Mouse (Mus musculus): Measurements from ENCODE around the gene Tnr. TPM values are rescaled to one million over a fixed set of nuclear protein-coding genes. Genes with fewer than 3 reads are reported as not detected.
A peak's percentile ranks its signal among the peaks of the same experiment; 100 is the strongest.

Gene Tnr
- polyA plus RNA-seq, 1 experiment from 2014 or later, result not detected

DNA sequence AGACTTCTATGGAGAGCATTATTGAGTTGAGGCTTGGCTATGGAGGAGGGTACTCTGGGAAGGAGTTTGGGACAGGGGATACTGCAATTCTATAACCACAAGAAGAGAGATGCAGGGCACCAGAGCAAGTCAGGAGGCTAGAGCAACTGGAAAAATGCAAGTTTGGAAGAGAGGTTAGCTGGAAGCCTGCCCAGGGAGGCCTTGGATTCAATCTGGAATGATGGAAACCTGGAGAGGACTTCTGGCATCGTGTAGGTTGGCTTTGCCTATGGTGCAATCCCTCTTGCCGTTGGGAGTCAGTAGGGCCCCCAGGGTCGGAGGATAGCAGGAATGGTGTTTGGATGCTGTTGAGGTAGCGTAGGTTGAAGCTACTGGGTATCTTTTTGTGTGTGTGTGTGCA, 90.0 kb downstream of the Tnr start:
- no peak for ATAC-seq (ENCODE audit: insufficient read depth)
- Histone ChIP-seq H3K4me3 (ENCODE audit: low read depth, low read length) (no peak overlapping the region), H3K27ac (ENCODE audit: low read depth) (no peak overlapping the region), H3K4me1 (ENCODE audit: insufficient read depth) (no peaks in the 10 kb centered on the region), H3K4me2 (no peak overlapping the region), H3K36me3 (ENCODE audit: insufficient read depth) (no peaks in the 10 kb centered on the region), H3K9ac (no peak overlapping the region), H3K9me3 (ENCODE audit: low read depth, low read length) (no peaks in the 10 kb centered on the region), H3K27me3 (ENCODE audit: insufficient read depth, low read length) (no peaks in the 10 kb centered on the region)
- 82% methylated on average over 4 of the region's 4 CpGs for WGBS
- TF ChIP-seq CTCF (IDR thresholded peaks at IDR 0.05; ENCODE audit: low read depth), result no peak
- no peak for DNase-seq

DNA sequence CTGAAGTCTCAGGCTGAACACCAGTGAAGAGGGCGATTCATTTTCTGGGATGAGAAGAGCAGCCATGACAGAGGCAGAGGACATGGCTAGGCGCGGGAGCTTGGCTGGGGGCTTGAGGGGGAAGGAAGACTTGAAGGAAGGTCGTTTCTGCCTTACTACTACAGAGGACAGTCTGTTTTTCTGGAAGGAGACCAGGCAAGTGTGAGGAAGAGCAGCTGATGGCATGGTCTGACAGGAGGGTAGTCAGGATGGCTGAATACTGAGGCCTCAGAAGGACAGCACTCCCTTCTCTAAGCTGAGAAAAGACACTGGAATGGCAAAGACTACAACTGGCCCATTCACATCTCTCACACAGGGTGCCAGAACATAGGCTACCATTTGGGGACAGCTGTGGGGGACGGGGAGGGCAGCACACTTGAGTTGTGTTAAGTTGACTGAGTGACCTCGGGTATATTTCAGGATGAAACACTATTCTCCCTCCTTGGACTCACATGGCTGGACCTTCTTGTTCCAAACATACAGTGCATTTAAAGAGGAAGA, 90.6 kb downstream of the Tnr start:
- TF ChIP-seq CTCF (IDR thresholded peaks at IDR 0.05; ENCODE audit: low read depth), result no peak
- Histone ChIP-seq H3K36me3 (ENCODE audit: insufficient read depth) (no peaks in the 10 kb centered on the region), H3K4me2 (no peak overlapping the region), H3K4me3 (ENCODE audit: low read depth, low read length) (no peak overlapping the region), H3K27me3 (ENCODE audit: insufficient read depth, low read length) (no peaks in the 10 kb centered on the region), H3K27ac (ENCODE audit: low read depth) (no peak overlapping the region), H3K9ac (no peak overlapping the region), H3K4me1 (ENCODE audit: insufficient read depth) (no peaks in the 10 kb centered on the region), H3K9me3 (ENCODE audit: low read depth, low read length) (no peaks in the 10 kb centered on the region)
- ATAC-seq (ENCODE audit: insufficient read depth) (no peak), DNase-seq (no peak)
- WGBS, result 58% methylated on average over 6 of the region's 6 CpGs

DNA sequence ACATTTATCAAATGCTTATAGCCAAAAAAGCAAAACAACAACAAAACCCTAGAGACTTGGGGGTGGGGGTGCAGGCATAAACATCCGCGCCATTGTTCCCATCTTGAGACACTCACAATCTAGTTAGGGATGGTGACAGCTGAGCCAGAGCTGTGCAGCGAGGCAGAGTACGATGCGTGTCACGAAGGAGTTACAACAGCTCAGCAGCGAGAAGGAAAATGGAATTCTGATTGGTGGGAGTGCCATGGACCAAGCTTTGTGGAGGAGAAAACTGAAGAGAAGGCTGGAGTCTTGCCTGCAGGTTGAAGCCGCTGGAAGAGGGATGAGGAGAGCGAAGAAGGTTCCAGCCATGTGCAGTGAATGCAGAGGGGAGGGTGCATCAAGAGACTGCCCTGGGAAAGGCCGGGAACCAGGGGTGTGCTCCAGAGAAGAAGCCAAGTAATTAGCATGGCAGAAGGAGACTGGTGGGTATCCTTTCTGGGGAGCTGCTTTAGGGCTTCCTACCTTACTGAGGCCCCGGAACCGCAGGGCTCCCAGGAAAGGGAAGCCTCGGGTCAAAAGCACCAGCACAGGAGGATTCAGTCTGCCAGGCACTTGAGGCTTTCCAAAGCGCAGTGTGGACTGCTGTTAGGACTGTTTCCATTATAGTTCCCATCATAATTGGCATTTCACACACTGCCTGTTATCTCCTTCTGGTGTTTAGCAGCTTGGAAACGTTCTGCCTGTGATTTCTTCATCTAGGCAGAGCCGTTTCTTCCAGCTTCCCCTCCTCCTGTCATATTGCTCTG, 91.3 kb downstream of the Tnr start:
- Histone ChIP-seq H3K27me3 (ENCODE audit: insufficient read depth, low read length) (no peaks in the 10 kb centered on the region), H3K27ac (ENCODE audit: low read depth) (no peak overlapping the region), H3K4me2 (no peak overlapping the region), H3K9me3 (ENCODE audit: low read depth, low read length) (no peaks in the 10 kb centered on the region), H3K36me3 (ENCODE audit: insufficient read depth) (no peaks in the 10 kb centered on the region), H3K4me1 (ENCODE audit: insufficient read depth) (no peaks in the 10 kb centered on the region), H3K9ac (no peak overlapping the region), H3K4me3 (ENCODE audit: low read depth, low read length) (no peak overlapping the region)
- ATAC-seq (ENCODE audit: insufficient read depth) (no peak), DNase-seq (no peak)
- no peak for TF ChIP-seq CTCF (IDR thresholded peaks at IDR 0.05; ENCODE audit: low read depth)
- WGBS, result 59% methylated on average over 16 of the region's 16 CpGs

DNA sequence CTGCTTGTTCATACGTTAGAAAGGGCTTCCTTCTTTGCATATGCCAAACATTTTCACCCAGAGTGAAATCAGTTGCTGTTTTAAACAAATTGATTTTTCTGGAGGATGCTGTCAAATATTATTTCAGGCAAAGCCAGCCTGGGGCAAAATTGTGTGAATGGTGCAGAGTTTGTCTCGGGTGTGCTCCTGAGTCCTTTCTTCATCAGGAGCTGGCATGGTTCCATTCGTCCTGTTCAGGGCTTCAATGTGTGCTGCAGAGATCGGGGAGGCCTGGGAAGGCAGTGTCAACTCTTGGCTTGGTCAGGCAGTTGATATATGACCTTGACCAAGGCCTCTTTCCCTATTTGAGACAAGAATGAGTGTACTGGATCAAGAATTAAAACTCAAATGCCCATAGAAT, 92.1 kb downstream of the Tnr start:
- 56% methylated on average over 4 of the region's 4 CpGs for WGBS
- no peak for ATAC-seq (ENCODE audit: insufficient read depth)
- no peak overlapping the region for H3K4me3 ChIP-seq (ENCODE audit: low read depth, low read length)

DNA sequence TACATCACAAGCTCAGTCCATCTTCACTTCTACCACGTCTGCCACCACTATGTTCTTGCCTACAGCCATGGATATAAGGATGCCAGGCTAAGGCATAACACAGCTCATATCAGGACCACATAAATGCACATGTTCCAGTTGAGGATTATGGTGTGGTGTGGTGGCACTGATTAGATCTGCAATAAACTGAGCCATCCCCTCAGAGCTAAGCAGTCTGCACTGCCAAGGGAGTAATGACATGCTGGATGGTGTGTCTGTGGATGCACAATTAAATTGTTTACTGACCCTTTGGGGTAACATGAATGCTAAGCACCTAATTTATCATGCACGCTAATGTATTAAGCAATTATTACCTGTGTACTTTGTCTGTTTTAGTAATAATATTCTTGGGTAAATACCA, 95.6 kb downstream of the Tnr start:
- H3K27ac ChIP-seq (ENCODE audit: low read depth), result no peak overlapping the region
- H3K4me3 ChIP-seq (ENCODE audit: low read depth, low read length), result no peak overlapping the region
- no peaks in the 10 kb centered on the region for H3K4me1 ChIP-seq (ENCODE audit: insufficient read depth)
- no peaks in the 10 kb centered on the region for H3K36me3 ChIP-seq (ENCODE audit: insufficient read depth)
- no peak overlapping the region for H3K4me2 ChIP-seq
- ATAC-seq (ENCODE audit: insufficient read depth) (no peak), DNase-seq (no peak)
- H3K9ac ChIP-seq, result no peak overlapping the region
- no peak for TF ChIP-seq CTCF (IDR thresholded peaks at IDR 0.05; ENCODE audit: low read depth)
- no peaks in the 10 kb centered on the region for H3K9me3 ChIP-seq (ENCODE audit: low read depth, low read length)
- WGBS, result 76% methylated on average over 2 of the region's 2 CpGs
- H3K27me3 ChIP-seq (ENCODE audit: insufficient read depth, low read length), result no peaks in the 10 kb centered on the region

More for the DNA sequence above, 92.1 kb downstream of the Tnr start:
- no peak for TF ChIP-seq CTCF (IDR thresholded peaks at IDR 0.05; ENCODE audit: low read depth)
- no peaks in the 10 kb centered on the region for H3K4me1 ChIP-seq (ENCODE audit: insufficient read depth)
- no peak overlapping the region for H3K27ac ChIP-seq (ENCODE audit: low read depth)
- no peaks in the 10 kb centered on the region for H3K36me3 ChIP-seq (ENCODE audit: insufficient read depth)
- no peak overlapping the region for H3K9ac ChIP-seq
- no peak for DNase-seq
- H3K4me2 ChIP-seq, result no peak overlapping the region
- H3K9me3 ChIP-seq (ENCODE audit: low read depth, low read length), result no peaks in the 10 kb centered on the region
- no peaks in the 10 kb centered on the region for H3K27me3 ChIP-seq (ENCODE audit: insufficient read depth, low read length)

DNA sequence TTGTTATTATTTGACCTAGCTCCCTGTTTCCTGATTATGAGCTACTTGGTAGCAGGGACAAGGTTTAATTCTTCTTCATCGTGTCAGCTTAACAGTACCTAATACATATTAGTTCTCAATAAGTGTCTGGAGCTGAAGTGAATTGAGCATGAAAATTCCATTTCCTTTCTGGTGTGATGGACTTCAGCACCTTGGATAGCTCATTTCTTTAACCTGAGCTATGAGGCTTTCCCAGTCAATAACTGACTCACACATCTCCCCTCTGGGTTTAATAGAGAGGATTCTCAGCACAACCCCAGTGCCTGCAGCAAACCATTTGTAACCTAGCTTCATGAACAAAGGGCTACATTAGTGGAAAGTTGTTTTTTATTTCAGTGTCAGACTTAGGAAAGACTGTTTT, 97.8 kb downstream of the Tnr start:
- H3K4me3 ChIP-seq (ENCODE audit: low read depth, low read length), result no peak overlapping the region
- TF ChIP-seq CTCF (IDR thresholded peaks at IDR 0.05; ENCODE audit: low read depth), result no peak
- H3K9me3 ChIP-seq (ENCODE audit: low read depth, low read length), result no peaks in the 10 kb centered on the region
- WGBS, result 40% methylated on average over 1 of the region's 1 CpGs
- ATAC-seq (ENCODE audit: insufficient read depth) (no peak), DNase-seq (peak; percentile 84)
- H3K36me3 ChIP-seq (ENCODE audit: insufficient read depth), result no peaks in the 10 kb centered on the region
- H3K27me3 ChIP-seq (ENCODE audit: insufficient read depth, low read length), result no peaks in the 10 kb centered on the region
- H3K4me2 ChIP-seq, result no peak overlapping the region
- H3K9ac ChIP-seq, result no peak overlapping the region
- H3K27ac ChIP-seq (ENCODE audit: low read depth), result no peak overlapping the region
- H3K4me1 ChIP-seq (ENCODE audit: insufficient read depth), result no peaks in the 10 kb centered on the region

DNA sequence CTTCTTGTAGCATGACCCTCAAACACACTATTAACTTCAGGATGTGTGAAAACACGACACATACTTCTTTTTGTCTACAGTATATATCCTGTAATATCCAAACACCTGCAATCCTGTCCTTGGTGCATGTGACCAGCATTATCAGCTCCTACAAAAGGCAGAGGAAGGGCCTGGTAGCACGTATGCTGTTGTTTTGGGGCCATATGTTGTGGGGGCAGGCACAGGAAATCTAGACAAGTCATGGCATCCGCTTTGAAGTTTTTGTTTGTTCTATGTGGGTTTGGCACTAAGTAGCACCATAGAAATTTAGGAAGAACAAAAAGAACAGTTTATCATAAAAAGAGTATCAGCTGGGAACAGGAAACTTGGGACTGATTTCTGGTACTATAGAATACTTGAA, 105.5 kb downstream of the Tnr start:
- no peak for ATAC-seq (ENCODE audit: insufficient read depth)
- Histone ChIP-seq H3K4me3 (ENCODE audit: low read depth, low read length) (no peak overlapping the region), H3K27me3 (ENCODE audit: insufficient read depth, low read length) (no peaks in the 10 kb centered on the region), H3K9ac (no peak overlapping the region), H3K36me3 (ENCODE audit: insufficient read depth) (no peaks in the 10 kb centered on the region), H3K4me1 (ENCODE audit: insufficient read depth) (no peaks in the 10 kb centered on the region), H3K27ac (ENCODE audit: low read depth) (no peak overlapping the region), H3K9me3 (ENCODE audit: low read depth, low read length) (no peaks in the 10 kb centered on the region), H3K4me2 (no peak overlapping the region)
- DNase-seq, result no peak
- TF ChIP-seq CTCF (IDR thresholded peaks at IDR 0.05; ENCODE audit: low read depth), result no peak
- WGBS, result 65% methylated on average over 3 of the region's 3 CpGs

All from lung, embryonic 14.5 days (tissue).